Mouse (Mus musculus) intestine, embryonic 15.5 days (tissue): ENCODE measurements around the gene Tnfaip3. TPM values are rescaled to one million over a fixed set of nuclear protein-coding genes. Genes with fewer than 3 reads are reported as not detected.

ENCODE experiments used
- ATAC-seq: fragments of 200-750 bp; cut with Nextera tagmentation; 2 replicates; pipeline ENCODE4 v1.8.0; 2017; ENCODE audit warnings: moderate TSS enrichment, moderate library complexity
- H3K27ac ChIP-seq: fragments of 300-500 bp; sonication (generic); 2 replicates; pipeline ENCODE4 v1.5.1; 2015; ENCODE audit warnings: mild to moderate bottlenecking, inconsistent platforms
- H3K27me3 ChIP-seq: fragments of 300-500 bp; sonication (generic); replicated peaks from 2 replicates; pipeline ENCODE4 v1.6.1; 2015; ENCODE audit warnings: inconsistent platforms
- H3K36me3 ChIP-seq: fragments of 300-500 bp; sonication (generic); 2 replicates; pipeline ENCODE4 v1.6.1; 2015; ENCODE audit warnings: inconsistent platforms
- H3K4me1 ChIP-seq: fragments of 300-500 bp; sonication (generic); replicated peaks from 2 replicates; pipeline ENCODE4 v1.6.1; 2015; ENCODE audit warnings: inconsistent platforms
- H3K4me2 ChIP-seq: fragments of 300-500 bp; sonication (generic); replicated peaks from 2 replicates; pipeline ENCODE4 v1.6.1; 2015; ENCODE audit warnings: mild to moderate bottlenecking, inconsistent platforms
- H3K4me3 ChIP-seq: fragments of 300-500 bp; sonication (generic); replicated peaks from 2 replicates; pipeline ENCODE4 v1.5.1; 2015; ENCODE audit warnings: inconsistent platforms
- H3K9ac ChIP-seq: fragments of 300-500 bp; sonication (generic); 2 replicates; pipeline ENCODE4 v1.6.1; 2015; ENCODE audit warnings: inconsistent platforms
- H3K9me3 ChIP-seq: fragments of 300-500 bp; sonication (generic); 2 replicates; pipeline ENCODE4 v1.6.1; 2016; ENCODE audit warnings: inconsistent platforms
- WGBS: fragments of 180-500 bp; shearing (Covaris S2); methylation state at CpG from one replicate; pipeline ENCODE4 v1.1.7; 2015; 5-methylcytosine and 5-hydroxymethylcytosine counted together
- polyA plus RNA-seq: library from polyadenylated mRNA; unstranded; fragments of >200 nt; fragmentation: Nextera tagmentation; extraction: Ambion mirVana; gene quantifications from 2 replicates; pipeline ENCODE4 v1.2.1, GENCODE M21; 2015

Gene Tnfaip3
- polyA plus RNA-seq, 1 experiment from 2014 or later: 3.4 TPM

GRCm38 (mm10) chr10:18987046-18987906 lies 28.2 kb downstream of the Tnfaip3 start:
- no peak for ATAC-seq
- Histone ChIP-seq H3K27me3 (no peaks in the 10 kb centered on the region), H3K4me3 (no peak overlapping the region), H3K9me3 (no peaks in the 10 kb centered on the region), H3K27ac (no peak overlapping the region), H3K36me3 (no peaks in the 10 kb centered on the region), H3K4me2 (no peak overlapping the region), H3K4me1 (no peaks in the 10 kb centered on the region), H3K9ac (no peak overlapping the region)
- 18% methylated on average over 2 of the region's 2 CpGs for WGBS

- Histone ChIP-seq H3K27me3 (no peaks in the 10 kb centered on the region), H3K9me3 (no peaks in the 10 kb centered on the region), H3K4me1 (no peaks in the 10 kb centered on the region), H3K9ac (no peak overlapping the region), H3K36me3 (no peaks in the 10 kb centered on the region), H3K27ac (no peak overlapping the region), H3K4me2 (no peak overlapping the region), H3K4me3 (no peak overlapping the region)
- WGBS: 81% methylated on average over 3 of the region's 3 CpGs
- ATAC-seq: no peak
Observed at GRCm38 (mm10) chr10:18985516-18985915, 29.9 kb downstream of the Tnfaip3 start.

GRCm38 (mm10) chr10:18983514-18983913 lies 31.9 kb downstream of the Tnfaip3 start:
- Histone ChIP-seq H3K27ac (no peak overlapping the region), H3K27me3 (no peaks in the 10 kb centered on the region), H3K4me3 (no peak overlapping the region), H3K4me2 (no peak overlapping the region), H3K9me3 (no peaks in the 10 kb centered on the region), H3K36me3 (no peaks in the 10 kb centered on the region), H3K9ac (no peak overlapping the region), H3K4me1 (no peaks in the 10 kb centered on the region)
- no peak for ATAC-seq
- 72% methylated on average over 6 of the region's 6 CpGs for WGBS

- Histone ChIP-seq H3K4me1 (no peaks in the 10 kb centered on the region), H3K9ac (no peak overlapping the region), H3K9me3 (no peaks in the 10 kb centered on the region), H3K27ac (no peak overlapping the region), H3K36me3 (no peaks in the 10 kb centered on the region), H3K27me3 (no peaks in the 10 kb centered on the region), H3K4me2 (no peak overlapping the region), H3K4me3 (no peak overlapping the region)
- no peak for ATAC-seq
- WGBS: 76% methylated on average over 3 of the region's 3 CpGs
Observed at GRCm38 (mm10) chr10:18974486-18974885, 41.0 kb downstream of the Tnfaip3 start.

- H3K36me3 ChIP-seq: no peaks in the 10 kb centered on the region
- WGBS: 88% methylated on average over 10 of the region's 10 CpGs
- H3K4me2 ChIP-seq: no peak overlapping the region
Observed at GRCm38 (mm10) chr10:18966893-18967292, 48.6 kb downstream of the Tnfaip3 start.

GRCm38 (mm10) chr10:18965601-18966000 lies 49.9 kb downstream of the Tnfaip3 start:
- H3K27me3 ChIP-seq: no peaks in the 10 kb centered on the region
- H3K36me3 ChIP-seq: no peaks in the 10 kb centered on the region
- no peaks in the 10 kb centered on the region for H3K9me3 ChIP-seq
- no peak overlapping the region for H3K4me3 ChIP-seq
- H3K4me1 ChIP-seq: no peaks in the 10 kb centered on the region
- H3K4me2 ChIP-seq: no peak overlapping the region
- no peak for ATAC-seq
- 78% methylated on average over 4 of the region's 4 CpGs for whole genome bisulfite sequencing
- no peak overlapping the region for H3K27ac ChIP-seq
- H3K9ac ChIP-seq: no peak overlapping the region

More at GRCm38 (mm10) chr10:18966893-18967292, 48.6 kb downstream of the Tnfaip3 start:
- no peak overlapping the region for H3K9ac ChIP-seq
- no peaks in the 10 kb centered on the region for H3K4me1 ChIP-seq
- no peaks in the 10 kb centered on the region for H3K9me3 ChIP-seq
- H3K27ac ChIP-seq: no peak overlapping the region
- ATAC-seq: no peak
- H3K27me3 ChIP-seq: no peaks in the 10 kb centered on the region
- H3K4me3 ChIP-seq: no peak overlapping the region

GRCm38 (mm10) chr10:18964856-18965255 lies 50.6 kb downstream of the Tnfaip3 start:
- Histone ChIP-seq H3K4me2 (no peak overlapping the region), H3K4me1 (no peaks in the 10 kb centered on the region)

GRCm38 (mm10) chr10:18959777-18960492 lies 55.5 kb downstream of the Tnfaip3 start:
- H3K4me1 ChIP-seq: no peaks in the 10 kb centered on the region
- H3K27me3 ChIP-seq: no peaks in the 10 kb centered on the region
- ATAC-seq: no peak
- 69% methylated on average over 13 of the region's 14 CpGs for WGBS
- no peaks in the 10 kb centered on the region for H3K36me3 ChIP-seq
- H3K4me2 ChIP-seq: no peak overlapping the region
- H3K4me3 ChIP-seq: no peak overlapping the region
- no peak overlapping the region for H3K9ac ChIP-seq
- no peaks in the 10 kb centered on the region for H3K9me3 ChIP-seq
- H3K27ac ChIP-seq: no peak overlapping the region

More at GRCm38 (mm10) chr10:18964856-18965255, 50.6 kb downstream of the Tnfaip3 start:
- H3K4me3 ChIP-seq: no peak overlapping the region
- no peaks in the 10 kb centered on the region for H3K36me3 ChIP-seq
- no peak for ATAC-seq
- no peak overlapping the region for H3K27ac ChIP-seq
- no peaks in the 10 kb centered on the region for H3K27me3 ChIP-seq
- no peaks in the 10 kb centered on the region for H3K9me3 ChIP-seq
- H3K9ac ChIP-seq: no peak overlapping the region
- 75% methylated on average over 7 of the region's 7 CpGs for WGBS

- Histone ChIP-seq H3K9ac (no peak overlapping the region), H3K27me3 (no peaks in the 10 kb centered on the region), H3K4me3 (no peak overlapping the region), H3K36me3 (no peaks in the 10 kb centered on the region), H3K4me2 (no peak overlapping the region), H3K9me3 (no peaks in the 10 kb centered on the region), H3K27ac (no peak overlapping the region), H3K4me1 (no peaks in the 10 kb centered on the region)
- WGBS: 12% methylated on average over 1 of the region's 1 CpGs
- no peak for ATAC-seq
Observed at GRCm38 (mm10) chr10:18953706-18954071, 61.8 kb downstream of the Tnfaip3 start.

GRCm38 (mm10) chr10:18953011-18953705 lies 62.3 kb downstream of the Tnfaip3 start:
- H3K36me3 ChIP-seq: no peaks in the 10 kb centered on the region
- ATAC-seq: no peak
- no peak overlapping the region for H3K9ac ChIP-seq
- no peak overlapping the region for H3K4me3 ChIP-seq
- no peak overlapping the region for H3K4me2 ChIP-seq
- H3K9me3 ChIP-seq: no peaks in the 10 kb centered on the region
- H3K27me3 ChIP-seq: no peaks in the 10 kb centered on the region
- no peaks in the 10 kb centered on the region for H3K4me1 ChIP-seq
- no peak overlapping the region for H3K27ac ChIP-seq
